Mouse (Mus musculus): ENCODE data around the gene Psrc1. TPM values are rescaled to one million over a fixed set of nuclear protein-coding genes. Genes with fewer than 3 reads are reported as not detected.

Gene Psrc1
- polyA plus RNA-seq, 1 experiment from 2014 or later: 102 TPM

- WGBS: 72% methylated on average over 7 of the region's 7 CpGs
- DNase-seq (ENCODE audit: low spot score) (no peak), ATAC-seq (replicated peaks; ENCODE audit: low FRiP score) (no peak)
- H3K27me3 ChIP-seq (ENCODE audit: control insufficient read depth, insufficient read depth, low read length): no peaks in the 10 kb centered on the region
- no peaks in the 10 kb centered on the region for H3K36me3 ChIP-seq (ENCODE audit: control insufficient read depth, insufficient read depth, low read length)
- no peak overlapping the region for H3K4me3 ChIP-seq (ENCODE audit: low read depth, low read length)
- no peaks in the 10 kb centered on the region for H3K9me3 ChIP-seq (ENCODE audit: control insufficient read depth, low read length)
- H3K27ac ChIP-seq (ENCODE audit: low read depth, low read length): no peak overlapping the region
- no peak overlapping the region for H3K4me2 ChIP-seq (ENCODE audit: low read depth, low read length, severe bottlenecking)
- H3K4me1 ChIP-seq (replicated peaks; ENCODE audit: control insufficient read depth, insufficient read depth, low read length): 0 out of 2 replicates have a peak, but pooled peaks cover 7% of the 10 kb centered on the region
- H3K9ac ChIP-seq (ENCODE audit: low read length): no peak overlapping the region
These were observed 4.6 kb upstream of the Psrc1 start for GRCm38 (mm10) chr3:108378875-108379663.

- Histone ChIP-seq H3K27me3 (ENCODE audit: control insufficient read depth, insufficient read depth, low read length) (no peaks in the 10 kb centered on the region), H3K36me3 (ENCODE audit: control insufficient read depth, insufficient read depth, low read length) (no peaks in the 10 kb centered on the region), H3K9me3 (ENCODE audit: control insufficient read depth, low read length) (no peaks in the 10 kb centered on the region), H3K27ac (ENCODE audit: low read depth, low read length) (no peak overlapping the region), H3K4me3 (ENCODE audit: low read depth, low read length) (no peak overlapping the region), H3K4me1 (replicated peaks; ENCODE audit: control insufficient read depth, insufficient read depth, low read length) (peaks cover 18% of the 10 kb centered on the region; the same call in 1 of the 2 replicates), H3K9ac (ENCODE audit: low read length) (no peak overlapping the region), H3K4me2 (ENCODE audit: low read depth, low read length, severe bottlenecking) (no peak overlapping the region)
- 74% methylated on average over 6 of the region's 6 CpGs for WGBS
- DNase-seq (ENCODE audit: low spot score): no peak
- ATAC-seq (replicated peaks; ENCODE audit: low FRiP score): no peak
These were observed 2.9 kb upstream of the Psrc1 start for GRCm38 (mm10) chr3:108380695-108381094.

GRCm38 (mm10) chr3:108381945-108382875 lies 1.4 kb upstream of the Psrc1 start:
- no peak overlapping the region for H3K27ac ChIP-seq (ENCODE audit: low read depth, low read length)
- H3K4me3 ChIP-seq (ENCODE audit: low read depth, low read length): no peak overlapping the region
- DNase-seq (ENCODE audit: low spot score) (no peak), ATAC-seq (replicated peaks; ENCODE audit: low FRiP score) (no peak)
- no peaks in the 10 kb centered on the region for H3K9me3 ChIP-seq (ENCODE audit: control insufficient read depth, low read length)
- peaks cover 3% of the 10 kb centered on the region for H3K36me3 ChIP-seq (ENCODE audit: control insufficient read depth, insufficient read depth, low read length)
- peak overlapping the region; percentile 9; the same call in 1 of the 2 replicates for H3K4me2 ChIP-seq (ENCODE audit: low read depth, low read length, severe bottlenecking)
- no peak overlapping the region for H3K9ac ChIP-seq (ENCODE audit: low read length)
- no peaks in the 10 kb centered on the region for H3K27me3 ChIP-seq (ENCODE audit: control insufficient read depth, insufficient read depth, low read length)
- peaks cover 18% of the 10 kb centered on the region; the same call in 1 of the 2 replicates for H3K4me1 ChIP-seq (replicated peaks; ENCODE audit: control insufficient read depth, insufficient read depth, low read length)
- 76% methylated on average over 14 of the region's 14 CpGs for WGBS

GRCm38 (mm10) chr3:108384425-108384824 lies 786 bp downstream of the Psrc1 start:
- Histone ChIP-seq H3K9ac (ENCODE audit: low read length) (peak overlapping the region; percentile 72), H3K4me2 (ENCODE audit: low read depth, low read length, severe bottlenecking) (peak overlapping the region; percentile 90), H3K9me3 (ENCODE audit: control insufficient read depth, low read length) (no peaks in the 10 kb centered on the region), H3K27ac (ENCODE audit: low read depth, low read length) (no peak overlapping the region), H3K36me3 (ENCODE audit: control insufficient read depth, insufficient read depth, low read length) (peaks cover 6% of the 10 kb centered on the region), H3K4me1 (replicated peaks; ENCODE audit: control insufficient read depth, insufficient read depth, low read length) (peaks cover 18% of the 10 kb centered on the region; the same call in 1 of the 2 replicates), H3K27me3 (ENCODE audit: control insufficient read depth, insufficient read depth, low read length) (no peaks in the 10 kb centered on the region), H3K4me3 (ENCODE audit: low read depth, low read length) (peak overlapping the region; percentile 51)
- no peak for DNase-seq (ENCODE audit: low spot score)
- 48% methylated on average over 2 of the region's 2 CpGs for WGBS
- no peak for ATAC-seq (replicated peaks; ENCODE audit: low FRiP score)

GRCm38 (mm10) chr3:108386186-108386585 lies 2.5 kb downstream of the Psrc1 start:
- ATAC-seq (replicated peaks; ENCODE audit: low FRiP score) (no peak), DNase-seq (ENCODE audit: low spot score) (no peak)
- WGBS: 97% methylated on average over 10 of the region's 10 CpGs
- peaks cover 6% of the 10 kb centered on the region for H3K36me3 ChIP-seq (ENCODE audit: control insufficient read depth, insufficient read depth, low read length)
- H3K9ac ChIP-seq (ENCODE audit: low read length): no peak overlapping the region
- no peaks in the 10 kb centered on the region for H3K27me3 ChIP-seq (ENCODE audit: control insufficient read depth, insufficient read depth, low read length)
- H3K4me2 ChIP-seq (ENCODE audit: low read depth, low read length, severe bottlenecking): no peak overlapping the region
- no peak overlapping the region for H3K4me3 ChIP-seq (ENCODE audit: low read depth, low read length)
- no peaks in the 10 kb centered on the region for H3K9me3 ChIP-seq (ENCODE audit: control insufficient read depth, low read length)
- no peak overlapping the region for H3K27ac ChIP-seq (ENCODE audit: low read depth, low read length)
- H3K4me1 ChIP-seq (replicated peaks; ENCODE audit: control insufficient read depth, insufficient read depth, low read length): peaks cover 18% of the 10 kb centered on the region; the same call in 1 of the 2 replicates

GRCm38 (mm10) chr3:108389111-108389545 lies 5.5 kb downstream of the Psrc1 start:
- DNase-seq (ENCODE audit: low spot score) (peak; percentile 98), ATAC-seq (replicated peaks; ENCODE audit: low FRiP score) (peak; percentile 78)
- H3K4me3 ChIP-seq (ENCODE audit: low read depth, low read length): no peak overlapping the region
- H3K27me3 ChIP-seq (ENCODE audit: control insufficient read depth, insufficient read depth, low read length): no peaks in the 10 kb centered on the region
- no peak overlapping the region for H3K9ac ChIP-seq (ENCODE audit: low read length)
- 4% methylated on average over 5 of the region's 5 CpGs for WGBS
- H3K9me3 ChIP-seq (ENCODE audit: control insufficient read depth, low read length): no peaks in the 10 kb centered on the region
- peaks cover 8% of the 10 kb centered on the region for H3K36me3 ChIP-seq (ENCODE audit: control insufficient read depth, insufficient read depth, low read length)
- H3K4me2 ChIP-seq (ENCODE audit: low read depth, low read length, severe bottlenecking): no peak overlapping the region
- peaks cover 12% of the 10 kb centered on the region; the same call in 1 of the 2 replicates for H3K4me1 ChIP-seq (replicated peaks; ENCODE audit: control insufficient read depth, insufficient read depth, low read length)
- no peak overlapping the region for H3K27ac ChIP-seq (ENCODE audit: low read depth, low read length)

- DNase-seq (ENCODE audit: low spot score): no peak
- Histone ChIP-seq H3K36me3 (ENCODE audit: control insufficient read depth, insufficient read depth, low read length) (peaks cover 11% of the 10 kb centered on the region), H3K4me2 (ENCODE audit: low read depth, low read length, severe bottlenecking) (no peak overlapping the region), H3K27ac (ENCODE audit: low read depth, low read length) (no peak overlapping the region), H3K9ac (ENCODE audit: low read length) (0 out of 2 replicates have a peak overlapping the region, but pooled peaks have one; percentile 6), H3K4me3 (ENCODE audit: low read depth, low read length) (no peak overlapping the region), H3K27me3 (ENCODE audit: control insufficient read depth, insufficient read depth, low read length) (no peaks in the 10 kb centered on the region), H3K9me3 (ENCODE audit: control insufficient read depth, low read length) (no peaks in the 10 kb centered on the region), H3K4me1 (replicated peaks; ENCODE audit: control insufficient read depth, insufficient read depth, low read length) (peaks cover 2% of the 10 kb centered on the region; the same call in 1 of the 2 replicates)
- WGBS: 22% methylated on average over 10 of the region's 10 CpGs
- ATAC-seq (replicated peaks; ENCODE audit: low FRiP score): no peak
These were observed 8.7 kb downstream of the Psrc1 start for GRCm38 (mm10) chr3:108392299-108392698.

GRCm38 (mm10) chr3:108392793-108393192 lies 9.2 kb downstream of the Psrc1 start:
- H3K9ac ChIP-seq (ENCODE audit: low read length): no peak overlapping the region
- no peak overlapping the region for H3K27ac ChIP-seq (ENCODE audit: low read depth, low read length)
- H3K4me1 ChIP-seq (replicated peaks; ENCODE audit: control insufficient read depth, insufficient read depth, low read length): peaks cover 2% of the 10 kb centered on the region; the same call in 1 of the 2 replicates

More at GRCm38 (mm10) chr3:108392793-108393192, 9.2 kb downstream of the Psrc1 start:
- peak; percentile 58 for DNase-seq (ENCODE audit: low spot score)
- Histone ChIP-seq H3K27me3 (ENCODE audit: control insufficient read depth, insufficient read depth, low read length) (no peaks in the 10 kb centered on the region), H3K4me3 (ENCODE audit: low read depth, low read length) (no peak overlapping the region), H3K4me2 (ENCODE audit: low read depth, low read length, severe bottlenecking) (no peak overlapping the region), H3K9me3 (ENCODE audit: control insufficient read depth, low read length) (no peaks in the 10 kb centered on the region), H3K36me3 (ENCODE audit: control insufficient read depth, insufficient read depth, low read length) (peaks cover 13% of the 10 kb centered on the region)
- 47% methylated on average over 15 of the region's 15 CpGs for WGBS
- no peak for ATAC-seq (replicated peaks; ENCODE audit: low FRiP score)
